Mouse (Mus musculus): ENCODE measurements around the gene Rps11. TPM values are rescaled to one million over a fixed set of nuclear protein-coding genes. Genes with fewer than 3 reads are reported as not detected.

Rps11 gene
- total and polyA plus RNA-seq, 2 experiments from 2014 or later = 671 to 1,069 TPM

DNA sequence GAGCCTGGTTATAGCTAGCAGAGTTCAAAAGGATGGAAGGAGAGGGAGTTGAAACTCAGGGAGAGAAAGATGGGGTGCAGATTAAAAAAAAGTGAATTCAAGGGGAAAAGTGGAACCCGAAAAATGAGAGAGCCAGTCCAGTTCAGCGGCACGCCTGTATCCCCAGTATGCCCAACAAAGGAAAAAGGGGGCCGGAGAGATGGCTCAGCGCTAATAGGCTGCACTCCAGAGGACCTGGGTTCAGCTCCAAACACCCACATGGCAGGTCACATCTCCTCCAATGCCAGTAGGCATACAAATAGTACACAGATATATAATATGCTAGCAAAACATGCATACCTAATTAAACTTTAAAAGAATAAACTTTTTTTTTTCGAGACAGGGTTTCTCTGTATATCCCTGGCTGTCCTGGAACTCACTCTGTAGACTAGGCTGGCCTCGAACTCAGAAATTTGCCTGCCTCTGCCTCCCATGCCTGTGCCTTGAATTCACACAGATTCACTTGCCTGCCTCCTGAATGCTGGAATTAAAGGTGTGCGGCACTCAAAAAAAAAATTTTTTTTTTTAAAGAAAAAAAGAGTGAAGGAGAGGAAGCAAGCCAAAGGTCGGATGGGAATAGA lies 38.9 kb upstream of the Rps11 start:
- TF ChIP-seq CTCF (IDR thresholded peaks at IDR 0.05) = no peak
- Histone ChIP-seq H3K4me2 (ENCODE audit: low read depth, low read length, poor library complexity, severe bottlenecking) (peak overlapping the region; percentile 60; the same call in 1 of the 2 replicates), H3K9me3 (ENCODE audit: low read length) (no peaks in the 10 kb centered on the region), H3K27ac (ENCODE audit: low read depth, low read length) (no peak overlapping the region), H3K27me3 (ENCODE audit: insufficient read depth, low read length) (peaks cover 41% of the 10 kb centered on the region), H3K9ac (replicated peaks; ENCODE audit: low read length, poor library complexity, severe bottlenecking) (no peak overlapping the region), H3K36me3 (ENCODE audit: insufficient read depth, low read length) (peaks cover 19% of the 10 kb centered on the region), H3K4me3 (ENCODE audit: low read depth, low read length) (no peak overlapping the region), H3K4me1 (ENCODE audit: insufficient read depth, low read length) (peaks cover 8% of the 10 kb centered on the region; the same call in 1 of the 2 replicates)
- WGBS = 79% methylated on average over 9 of the region's 9 CpGs
- ATAC-seq (ENCODE audit: low FRiP score) (no peak), DNase-seq (ENCODE audit: low spot score) (no peak)

GRCm38 (mm10) chr7:45162551-45162950 lies 38.3 kb upstream of the Rps11 start:
- peaks cover 23% of the 10 kb centered on the region for H3K36me3 ChIP-seq (ENCODE audit: insufficient read depth, low read length)
- H3K27ac ChIP-seq (ENCODE audit: low read depth, low read length) = no peak overlapping the region
- H3K9ac ChIP-seq (replicated peaks; ENCODE audit: low read length, poor library complexity, severe bottlenecking) = 0 out of 2 replicates have a peak overlapping the region, but pooled peaks have one; percentile 19
- no peak for TF ChIP-seq CTCF (IDR thresholded peaks at IDR 0.05)
- ATAC-seq (ENCODE audit: low FRiP score) (no peak), DNase-seq (ENCODE audit: low spot score) (no peak)
- H3K9me3 ChIP-seq (ENCODE audit: low read length) = no peaks in the 10 kb centered on the region
- H3K4me1 ChIP-seq (ENCODE audit: insufficient read depth, low read length) = peaks cover 8% of the 10 kb centered on the region; the same call in 1 of the 2 replicates
- peak overlapping the region; percentile 34 for H3K4me3 ChIP-seq (ENCODE audit: low read depth, low read length)
- 24% methylated on average over 6 of the region's 6 CpGs for whole genome bisulfite sequencing
- peaks cover 36% of the 10 kb centered on the region for H3K27me3 ChIP-seq (ENCODE audit: insufficient read depth, low read length)
- peak overlapping the region; percentile 60 for H3K4me2 ChIP-seq (ENCODE audit: low read depth, low read length, poor library complexity, severe bottlenecking)

DNA sequence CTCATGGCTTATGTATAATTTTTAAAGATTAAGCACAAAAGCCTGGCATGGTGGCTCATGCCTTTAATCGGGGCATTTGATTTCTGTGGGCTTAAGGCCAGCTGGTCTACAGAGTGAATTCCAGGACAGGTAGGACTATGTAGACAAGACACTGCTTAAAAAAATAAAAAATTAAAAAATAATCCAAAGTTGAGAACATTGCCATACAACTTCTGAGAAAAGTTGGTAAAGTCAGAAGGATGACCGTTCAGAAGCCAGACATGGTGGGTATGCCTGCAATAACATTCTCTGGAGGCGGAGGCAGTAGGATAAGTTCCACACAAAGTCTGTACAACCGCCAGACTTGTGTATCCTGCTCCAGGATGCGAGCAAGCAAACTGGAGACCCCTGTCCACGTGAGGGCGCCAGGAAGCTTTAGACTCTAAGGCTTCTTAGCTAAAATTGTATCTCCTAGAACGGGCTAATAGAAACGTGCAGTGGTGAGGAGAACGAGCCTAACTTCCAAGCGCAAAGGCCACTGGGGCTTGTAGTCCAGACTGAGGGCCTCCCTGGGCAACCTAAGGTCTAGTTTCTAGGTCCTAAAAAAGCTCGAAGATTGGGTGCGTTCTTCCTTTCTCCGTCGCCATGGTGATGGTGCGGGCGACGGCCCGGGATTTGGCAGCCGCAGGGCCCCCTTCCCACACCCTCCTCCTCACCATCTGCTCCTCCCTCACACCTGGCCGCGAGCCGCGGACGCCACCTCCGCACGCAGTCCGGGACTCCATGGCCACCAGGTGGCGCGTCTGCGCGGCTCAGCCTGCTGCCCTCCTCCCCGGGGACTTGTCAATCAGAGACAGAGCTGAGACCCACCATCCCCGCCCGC lies 37.6 kb upstream of the Rps11 start:
- Histone ChIP-seq H3K27me3 (ENCODE audit: insufficient read depth, low read length) (peaks cover 29% of the 10 kb centered on the region), H3K27ac (ENCODE audit: low read depth, low read length) (peak overlapping the region; percentile 55; the same call in 1 of the 2 replicates), H3K4me1 (ENCODE audit: insufficient read depth, low read length) (peaks cover 8% of the 10 kb centered on the region; the same call in 1 of the 2 replicates), H3K9me3 (ENCODE audit: low read length) (no peaks in the 10 kb centered on the region), H3K9ac (replicated peaks; ENCODE audit: low read length, poor library complexity, severe bottlenecking) (0 out of 2 replicates have a peak overlapping the region, but pooled peaks have one; percentile 19), H3K4me2 (ENCODE audit: low read depth, low read length, poor library complexity, severe bottlenecking) (peak overlapping the region; percentile 60), H3K36me3 (ENCODE audit: insufficient read depth, low read length) (peaks cover 28% of the 10 kb centered on the region), H3K4me3 (ENCODE audit: low read depth, low read length) (peak overlapping the region; percentile 34)
- peak; percentile 87 for ATAC-seq (ENCODE audit: low FRiP score)
- TF ChIP-seq CTCF (IDR thresholded peaks at IDR 0.05) = peak; percentile 84
- DNase-seq (ENCODE audit: low spot score) = peak; percentile 97
- 5% methylated on average over 33 of the region's 35 CpGs for WGBS

DNA sequence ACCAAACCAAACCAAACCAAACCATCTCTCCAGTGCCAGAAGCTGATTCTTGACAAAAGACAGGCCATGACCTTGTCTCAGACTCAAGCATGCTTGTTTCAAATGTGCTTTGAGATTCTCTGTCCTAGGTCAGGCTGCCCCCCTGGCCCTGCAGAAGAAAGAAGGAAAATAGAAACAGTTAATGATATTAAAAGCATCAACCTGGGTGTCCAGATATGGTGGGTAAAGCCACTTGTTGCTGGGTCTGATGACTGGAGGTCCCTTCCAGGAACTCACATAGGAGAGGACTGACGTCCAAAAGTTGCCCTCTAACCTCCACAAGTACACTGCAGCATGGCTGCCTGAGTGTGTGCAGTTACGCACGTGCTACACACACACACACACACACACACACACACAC lies 36.6 kb upstream of the Rps11 start:
- Histone ChIP-seq H3K27me3 (ENCODE audit: insufficient read depth, low read length) (peaks cover 22% of the 10 kb centered on the region), H3K9ac (replicated peaks; ENCODE audit: low read length, poor library complexity, severe bottlenecking) (no peak overlapping the region), H3K9me3 (ENCODE audit: low read length) (no peaks in the 10 kb centered on the region), H3K4me3 (ENCODE audit: low read depth, low read length) (no peak overlapping the region), H3K27ac (ENCODE audit: low read depth, low read length) (no peak overlapping the region), H3K4me2 (ENCODE audit: low read depth, low read length, poor library complexity, severe bottlenecking) (no peak overlapping the region), H3K4me1 (ENCODE audit: insufficient read depth, low read length) (peaks cover 8% of the 10 kb centered on the region; the same call in 1 of the 2 replicates), H3K36me3 (ENCODE audit: insufficient read depth, low read length) (peaks cover 28% of the 10 kb centered on the region)
- ATAC-seq (ENCODE audit: low FRiP score) = no peak
- WGBS = 88% methylated on average over 3 of the region's 3 CpGs
- no peak for TF ChIP-seq CTCF (IDR thresholded peaks at IDR 0.05)
- DNase-seq (ENCODE audit: low spot score) = no peak

DNA sequence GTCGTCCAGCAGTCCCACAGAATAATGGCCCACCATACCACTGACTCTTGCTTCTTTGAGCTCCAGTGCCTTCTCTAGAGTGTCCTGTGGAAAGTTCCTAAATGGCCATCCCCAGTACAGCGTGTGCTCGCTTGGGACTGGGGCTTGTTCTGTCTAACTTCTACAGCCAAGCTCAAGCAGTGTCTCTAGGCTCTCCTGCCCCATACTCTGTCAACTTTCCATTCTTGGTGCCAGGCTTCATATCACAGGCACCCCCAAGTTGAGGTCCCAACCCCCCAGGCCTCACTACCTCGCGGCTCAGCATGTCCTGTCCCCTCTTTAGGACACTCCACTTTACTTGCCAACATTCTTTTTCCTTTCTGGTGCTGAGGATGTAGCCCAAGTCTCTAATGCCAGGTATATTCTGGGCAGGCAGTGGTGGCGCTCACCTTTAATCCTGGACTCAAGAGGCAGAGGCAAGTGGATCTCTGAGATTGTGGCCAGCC lies 36.1 kb upstream of the Rps11 start:
- H3K9me3 ChIP-seq (ENCODE audit: low read length) = no peaks in the 10 kb centered on the region
- H3K4me3 ChIP-seq (ENCODE audit: low read depth, low read length) = no peak overlapping the region
- H3K27me3 ChIP-seq (ENCODE audit: insufficient read depth, low read length) = peaks cover 17% of the 10 kb centered on the region
- no peak for TF ChIP-seq CTCF (IDR thresholded peaks at IDR 0.05)
- ATAC-seq (ENCODE audit: low FRiP score) = no peak
- DNase-seq (ENCODE audit: low spot score) = no peak
- H3K27ac ChIP-seq (ENCODE audit: low read depth, low read length) = no peak overlapping the region
- H3K9ac ChIP-seq (replicated peaks; ENCODE audit: low read length, poor library complexity, severe bottlenecking) = no peak overlapping the region
- 96% methylated on average over 6 of the region's 6 CpGs for WGBS
- H3K4me1 ChIP-seq (ENCODE audit: insufficient read depth, low read length) = peaks cover 8% of the 10 kb centered on the region; the same call in 1 of the 2 replicates
- H3K4me2 ChIP-seq (ENCODE audit: low read depth, low read length, poor library complexity, severe bottlenecking) = no peak overlapping the region
- H3K36me3 ChIP-seq (ENCODE audit: insufficient read depth, low read length) = peaks cover 28% of the 10 kb centered on the region

All from midbrain, postnatal 0 days (tissue).